Mouse (Mus musculus): ENCODE data around the gene Hs3st5.

The Hs3st5 gene

GRCm38 (mm10) chr10:36726239-36726638 lies 219.6 kb downstream of the Hs3st5 start:
- TF ChIP-seq NANOG (IDR thresholded peaks at IDR 0.05; ENCODE audit: borderline replicate concordance, low read length) (no peak), POU5F1 (IDR thresholded peaks at IDR 0.05; ENCODE audit: borderline replicate concordance, low read length) (no peak), CTCF (conservative IDR thresholded peaks at IDR 0.05; ENCODE audit: low read length) (no peak)
- no peaks in the 10 kb centered on the region for H3K9me3 ChIP-seq (ENCODE audit: low read length)
- no peaks in the 10 kb centered on the region for H3K27me3 ChIP-seq (ENCODE audit: insufficient read depth, low read length)
- no peaks in the 10 kb centered on the region for H3K36me3 ChIP-seq (ENCODE audit: insufficient read depth, low read length)
- no peak overlapping the region for H3K4me3 ChIP-seq (replicated peaks; ENCODE audit: low read length)
- H3K4me1 ChIP-seq (replicated peaks; ENCODE audit: low read depth, low read length) = no peaks in the 10 kb centered on the region

- H3K4me3 ChIP-seq (replicated peaks; ENCODE audit: low read length) = no peak overlapping the region
These were observed 222.9 kb downstream of the Hs3st5 start for GRCm38 (mm10) chr10:36729361-36730098.

GRCm38 (mm10) chr10:36739375-36739774 lies 232.8 kb downstream of the Hs3st5 start:
- TF ChIP-seq CTCF (conservative IDR thresholded peaks at IDR 0.05; ENCODE audit: low read length) (no peak), NANOG (IDR thresholded peaks at IDR 0.05; ENCODE audit: borderline replicate concordance, low read length) (no peak), POU5F1 (IDR thresholded peaks at IDR 0.05; ENCODE audit: borderline replicate concordance, low read length) (no peak)
- Histone ChIP-seq H3K4me1 (replicated peaks; ENCODE audit: low read depth, low read length) (no peaks in the 10 kb centered on the region), H3K4me3 (replicated peaks; ENCODE audit: low read length) (no peak overlapping the region), H3K36me3 (ENCODE audit: insufficient read depth, low read length) (no peaks in the 10 kb centered on the region), H3K27me3 (ENCODE audit: insufficient read depth, low read length) (no peaks in the 10 kb centered on the region), H3K9me3 (ENCODE audit: low read length) (no peaks in the 10 kb centered on the region)

More at GRCm38 (mm10) chr10:36729361-36730098, 222.9 kb downstream of the Hs3st5 start:
- Histone ChIP-seq H3K4me1 (replicated peaks; ENCODE audit: low read depth, low read length) (no peaks in the 10 kb centered on the region), H3K36me3 (ENCODE audit: insufficient read depth, low read length) (no peaks in the 10 kb centered on the region), H3K9me3 (ENCODE audit: low read length) (no peaks in the 10 kb centered on the region), H3K27me3 (ENCODE audit: insufficient read depth, low read length) (no peaks in the 10 kb centered on the region)
- TF ChIP-seq NANOG (IDR thresholded peaks at IDR 0.05; ENCODE audit: borderline replicate concordance, low read length) = no peak
- TF ChIP-seq CTCF (conservative IDR thresholded peaks at IDR 0.05; ENCODE audit: low read length) = no peak
- TF ChIP-seq POU5F1 (IDR thresholded peaks at IDR 0.05; ENCODE audit: borderline replicate concordance, low read length) = no peak

GRCm38 (mm10) chr10:36750021-36750420 lies 243.4 kb downstream of the Hs3st5 start:
- TF ChIP-seq POU5F1 (IDR thresholded peaks at IDR 0.05; ENCODE audit: borderline replicate concordance, low read length) (no peak), CTCF (conservative IDR thresholded peaks at IDR 0.05; ENCODE audit: low read length) (no peak), NANOG (IDR thresholded peaks at IDR 0.05; ENCODE audit: borderline replicate concordance, low read length) (no peak)
- H3K9me3 ChIP-seq (ENCODE audit: low read length) = no peaks in the 10 kb centered on the region
- no peak overlapping the region for H3K4me3 ChIP-seq (replicated peaks; ENCODE audit: low read length)
- no peaks in the 10 kb centered on the region for H3K27me3 ChIP-seq (ENCODE audit: insufficient read depth, low read length)
- H3K36me3 ChIP-seq (ENCODE audit: insufficient read depth, low read length) = no peaks in the 10 kb centered on the region
- 0 out of 2 replicates have a peak, but pooled peaks cover 3% of the 10 kb centered on the region for H3K4me1 ChIP-seq (replicated peaks; ENCODE audit: low read depth, low read length)

- Histone ChIP-seq H3K9me3 (ENCODE audit: low read length) (no peaks in the 10 kb centered on the region), H3K27me3 (ENCODE audit: insufficient read depth, low read length) (no peaks in the 10 kb centered on the region), H3K4me1 (replicated peaks; ENCODE audit: low read depth, low read length) (0 out of 2 replicates have a peak, but pooled peaks cover 3% of the 10 kb centered on the region), H3K4me3 (replicated peaks; ENCODE audit: low read length) (no peak overlapping the region), H3K36me3 (ENCODE audit: insufficient read depth, low read length) (no peaks in the 10 kb centered on the region)
- TF ChIP-seq NANOG (IDR thresholded peaks at IDR 0.05; ENCODE audit: borderline replicate concordance, low read length) (no peak), POU5F1 (IDR thresholded peaks at IDR 0.05; ENCODE audit: borderline replicate concordance, low read length) (no peak), CTCF (conservative IDR thresholded peaks at IDR 0.05; ENCODE audit: low read length) (no peak)
These were observed 247.9 kb downstream of the Hs3st5 start for GRCm38 (mm10) chr10:36754471-36754870.

GRCm38 (mm10) chr10:36773595-36773994 lies 267.0 kb downstream of the Hs3st5 start:
- Histone ChIP-seq H3K9me3 (ENCODE audit: low read length) (peaks cover 6% of the 10 kb centered on the region), H3K36me3 (ENCODE audit: insufficient read depth, low read length) (no peaks in the 10 kb centered on the region), H3K4me1 (replicated peaks; ENCODE audit: low read depth, low read length) (no peaks in the 10 kb centered on the region), H3K27me3 (ENCODE audit: insufficient read depth, low read length) (no peaks in the 10 kb centered on the region), H3K4me3 (replicated peaks; ENCODE audit: low read length) (no peak overlapping the region)
- no peak for TF ChIP-seq CTCF (conservative IDR thresholded peaks at IDR 0.05; ENCODE audit: low read length)
- no peak for TF ChIP-seq NANOG (IDR thresholded peaks at IDR 0.05; ENCODE audit: borderline replicate concordance, low read length)
- no peak for TF ChIP-seq POU5F1 (IDR thresholded peaks at IDR 0.05; ENCODE audit: borderline replicate concordance, low read length)

- H3K4me1 ChIP-seq (replicated peaks; ENCODE audit: low read depth, low read length) = no peaks in the 10 kb centered on the region
- H3K27me3 ChIP-seq (ENCODE audit: insufficient read depth, low read length) = no peaks in the 10 kb centered on the region
- no peak overlapping the region for H3K4me3 ChIP-seq (replicated peaks; ENCODE audit: low read length)
- H3K36me3 ChIP-seq (ENCODE audit: insufficient read depth, low read length) = no peaks in the 10 kb centered on the region
- H3K9me3 ChIP-seq (ENCODE audit: low read length) = peaks cover 6% of the 10 kb centered on the region
- TF ChIP-seq NANOG (IDR thresholded peaks at IDR 0.05; ENCODE audit: borderline replicate concordance, low read length) = no peak
- no peak for TF ChIP-seq POU5F1 (IDR thresholded peaks at IDR 0.05; ENCODE audit: borderline replicate concordance, low read length)
- TF ChIP-seq CTCF (conservative IDR thresholded peaks at IDR 0.05; ENCODE audit: low read length) = no peak
These were observed 268.3 kb downstream of the Hs3st5 start for GRCm38 (mm10) chr10:36774898-36775297.

DNA sequence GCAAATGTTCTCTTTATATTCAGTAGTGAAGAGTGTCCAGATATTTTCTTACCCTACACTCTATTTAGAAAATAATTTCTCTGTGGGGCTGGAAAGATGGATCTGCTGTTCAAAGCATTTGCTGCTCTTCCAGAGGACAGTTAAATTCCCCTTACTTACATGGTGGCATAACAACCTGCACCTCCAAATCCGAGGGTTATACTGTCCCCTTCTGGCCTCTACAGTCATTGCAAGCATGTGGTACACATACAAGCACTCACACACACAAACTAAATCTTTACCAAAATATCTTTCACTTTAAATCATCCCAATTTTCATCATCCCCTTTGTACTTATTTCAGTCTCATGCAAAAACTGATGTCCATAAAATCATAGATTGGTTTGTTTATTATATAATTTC lies 275.0 kb downstream of the Hs3st5 start:
- Histone ChIP-seq H3K36me3 (ENCODE audit: insufficient read depth, low read length) (no peaks in the 10 kb centered on the region), H3K9me3 (ENCODE audit: low read length) (peaks cover 3% of the 10 kb centered on the region), H3K27me3 (ENCODE audit: insufficient read depth, low read length) (no peaks in the 10 kb centered on the region), H3K4me1 (replicated peaks; ENCODE audit: low read depth, low read length) (no peaks in the 10 kb centered on the region), H3K4me3 (replicated peaks; ENCODE audit: low read length) (no peak overlapping the region)
- TF ChIP-seq NANOG (IDR thresholded peaks at IDR 0.05; ENCODE audit: borderline replicate concordance, low read length) = no peak
- peak; percentile 96 for TF ChIP-seq CTCF (conservative IDR thresholded peaks at IDR 0.05; ENCODE audit: low read length)
- no peak for TF ChIP-seq POU5F1 (IDR thresholded peaks at IDR 0.05; ENCODE audit: borderline replicate concordance, low read length)
